Mouse (Mus musculus): ENCODE measurements around the gene B230307C23Rik. TPM values are rescaled to one million over a fixed set of nuclear protein-coding genes. Genes with fewer than 3 reads are reported as not detected.
"Not testable (repeated sequence)": the region's sequence is repeated elsewhere in the genome, so short reads cannot be mapped to it uniquely, and the experiment has no call there.

Gene B230307C23Rik
- total RNA-seq, 1 experiment = 42.0 TPM

DNA sequence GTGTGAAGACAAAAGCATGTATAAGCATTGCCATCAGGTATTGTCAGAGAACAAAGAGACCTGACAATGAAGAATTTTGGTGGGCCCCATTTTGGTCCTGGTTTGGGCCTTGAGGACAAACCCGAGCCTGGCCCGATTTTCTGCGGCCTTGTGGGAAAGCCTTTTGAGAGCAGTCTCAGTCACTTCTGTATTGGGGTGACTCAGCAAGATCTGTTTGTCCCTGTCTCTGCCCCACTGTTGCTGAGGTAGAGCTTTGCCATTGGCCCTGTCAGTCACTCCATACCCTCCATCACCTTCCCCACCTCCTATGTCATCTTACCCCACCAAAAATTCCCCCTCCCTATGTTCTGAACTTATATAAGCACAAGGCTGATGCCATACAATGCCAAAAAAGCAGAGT, 19.4 kb upstream of the B230307C23Rik start:
- H3K4me1 ChIP-seq (ENCODE audit: control insufficient read depth in 2 of 2, insufficient read depth in 2 of 2, low read length in 2 of 2, poor library complexity in 1 of 2) = no peaks in the 10 kb centered on the region
- H3K9ac ChIP-seq (ENCODE audit: insufficient read depth, low read depth, low read length, poor library complexity, severe bottlenecking) = no peak overlapping the region
- no peak for TF ChIP-seq HCFC1 (IDR thresholded peaks at IDR 0.05; ENCODE audit: borderline replicate concordance, insufficient read depth, low read length)
- no peak for TF ChIP-seq MAFK (IDR thresholded peaks at IDR 0.05; ENCODE audit: insufficient read depth, low read depth, low read length)
- no peak for TF ChIP-seq ZNF384 (IDR thresholded peaks at IDR 0.05; ENCODE audit: low read depth, low read length)
- TF ChIP-seq CHD2 (IDR thresholded peaks at IDR 0.05; ENCODE audit: low read depth, low read length) = no peak
- no peak for TF ChIP-seq ZC3H11A (IDR thresholded peaks at IDR 0.05; ENCODE audit: borderline replicate concordance, low read depth, low read length)
- no peak overlapping the region for H3K27ac ChIP-seq (ENCODE audit: insufficient read depth, low read depth, low read length, poor library complexity, severe bottlenecking)
- in situ Hi-C loops (cut with MboI; ENCODE audit: low sequenced_read_pairs in 2 of 2, unreplicated experiment in 2 of 2) = no loop called here
- no peaks in the 10 kb centered on the region for H3K9me3 ChIP-seq (ENCODE audit: control insufficient read depth, insufficient read depth, low read depth, low read length)
- no peak for DNase-seq (ENCODE audit: low read depth, low spot score)
- no peaks in the 10 kb centered on the region for H3K36me3 ChIP-seq (ENCODE audit: control insufficient read depth, insufficient read depth, low read length, poor library complexity, severe bottlenecking)
- no peak overlapping the region for H3K4me3 ChIP-seq (ENCODE audit: insufficient read depth in 1 of 2, low read depth in 1 of 2, low read length in 2 of 2, poor library complexity in 1 of 2, severe bottlenecking in 1 of 2)

- in situ Hi-C loops (cut with MboI; ENCODE audit: low sequenced_read_pairs in 2 of 2, unreplicated experiment in 2 of 2) = no loop called here
- Histone ChIP-seq H3K9me3 (ENCODE audit: control insufficient read depth, insufficient read depth, low read depth, low read length) (no peaks in the 10 kb centered on the region), H3K4me3 (ENCODE audit: insufficient read depth in 1 of 2, low read depth in 1 of 2, low read length in 2 of 2, poor library complexity in 1 of 2, severe bottlenecking in 1 of 2) (no peak overlapping the region), H3K9ac (ENCODE audit: insufficient read depth, low read depth, low read length, poor library complexity, severe bottlenecking) (no peak overlapping the region), H3K27ac (ENCODE audit: insufficient read depth, low read depth, low read length, poor library complexity, severe bottlenecking) (no peak overlapping the region), H3K36me3 (ENCODE audit: control insufficient read depth, insufficient read depth, low read length, poor library complexity, severe bottlenecking) (no peaks in the 10 kb centered on the region), H3K4me1 (ENCODE audit: control insufficient read depth in 2 of 2, insufficient read depth in 2 of 2, low read length in 2 of 2, poor library complexity in 1 of 2) (no peaks in the 10 kb centered on the region)
- TF ChIP-seq CHD2 (IDR thresholded peaks at IDR 0.05; ENCODE audit: low read depth, low read length) (no peak), MAFK (IDR thresholded peaks at IDR 0.05; ENCODE audit: insufficient read depth, low read depth, low read length) (no peak), HCFC1 (IDR thresholded peaks at IDR 0.05; ENCODE audit: borderline replicate concordance, insufficient read depth, low read length) (no peak), ZNF384 (IDR thresholded peaks at IDR 0.05; ENCODE audit: low read depth, low read length) (no peak), ZC3H11A (IDR thresholded peaks at IDR 0.05; ENCODE audit: borderline replicate concordance, low read depth, low read length) (no peak)
- DNase-seq (ENCODE audit: low read depth, low spot score) = no peak
These were observed 15.8 kb upstream of the B230307C23Rik start for GRCm38 (mm10) chr16:97981362-97981761.

DNA sequence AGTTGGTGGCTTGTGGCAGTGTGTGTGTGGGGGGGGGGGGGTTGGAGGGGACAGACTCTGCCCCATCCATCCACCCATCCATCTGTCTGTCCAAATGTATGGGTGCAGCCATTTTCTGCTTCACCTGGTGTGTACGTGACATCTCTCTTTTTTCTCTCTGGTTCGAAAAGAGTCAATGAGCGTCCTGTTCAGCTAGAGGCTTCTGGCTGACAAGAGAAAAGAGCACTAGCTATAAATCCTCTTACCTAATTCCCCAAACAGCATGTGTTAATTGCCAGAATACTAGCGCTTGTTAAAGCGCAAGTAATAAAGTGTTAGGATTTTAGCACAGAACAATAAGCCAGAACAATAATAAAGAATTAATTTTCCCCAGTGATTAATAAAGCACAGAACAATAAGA, 12.5 kb upstream of the B230307C23Rik start:
- H3K9ac ChIP-seq (ENCODE audit: insufficient read depth, low read depth, low read length, poor library complexity, severe bottlenecking) = no peak overlapping the region
- no peak overlapping the region for H3K4me3 ChIP-seq (ENCODE audit: insufficient read depth in 1 of 2, low read depth in 1 of 2, low read length in 2 of 2, poor library complexity in 1 of 2, severe bottlenecking in 1 of 2)
- no peak for DNase-seq (ENCODE audit: low read depth, low spot score)
- in situ Hi-C loops (cut with MboI; ENCODE audit: low sequenced_read_pairs in 2 of 2, unreplicated experiment in 2 of 2) = no loop called here
- H3K36me3 ChIP-seq (ENCODE audit: control insufficient read depth, insufficient read depth, low read length, poor library complexity, severe bottlenecking) = no peaks in the 10 kb centered on the region
- TF ChIP-seq HCFC1 (IDR thresholded peaks at IDR 0.05; ENCODE audit: borderline replicate concordance, insufficient read depth, low read length) = no peak
- no peak for TF ChIP-seq ZNF384 (IDR thresholded peaks at IDR 0.05; ENCODE audit: low read depth, low read length)
- no peak for TF ChIP-seq CHD2 (IDR thresholded peaks at IDR 0.05; ENCODE audit: low read depth, low read length)
- no peak for TF ChIP-seq ZC3H11A (IDR thresholded peaks at IDR 0.05; ENCODE audit: borderline replicate concordance, low read depth, low read length)
- TF ChIP-seq MAFK (IDR thresholded peaks at IDR 0.05; ENCODE audit: insufficient read depth, low read depth, low read length) = no peak
- H3K4me1 ChIP-seq (ENCODE audit: control insufficient read depth in 2 of 2, insufficient read depth in 2 of 2, low read length in 2 of 2, poor library complexity in 1 of 2) = no peaks in the 10 kb centered on the region
- H3K9me3 ChIP-seq (ENCODE audit: control insufficient read depth, insufficient read depth, low read depth, low read length) = no peaks in the 10 kb centered on the region
- H3K27ac ChIP-seq (ENCODE audit: insufficient read depth, low read depth, low read length, poor library complexity, severe bottlenecking) = no peak overlapping the region

- TF ChIP-seq ZC3H11A (IDR thresholded peaks at IDR 0.05; ENCODE audit: borderline replicate concordance, low read depth, low read length) (no peak), ZNF384 (IDR thresholded peaks at IDR 0.05; ENCODE audit: low read depth, low read length) (no peak), HCFC1 (IDR thresholded peaks at IDR 0.05; ENCODE audit: borderline replicate concordance, insufficient read depth, low read length) (no peak), CHD2 (IDR thresholded peaks at IDR 0.05; ENCODE audit: low read depth, low read length) (no peak), MAFK (IDR thresholded peaks at IDR 0.05; ENCODE audit: insufficient read depth, low read depth, low read length) (no peak)
- H3K27ac ChIP-seq (ENCODE audit: insufficient read depth, low read depth, low read length, poor library complexity, severe bottlenecking) = no peak overlapping the region
- no peak overlapping the region for H3K4me3 ChIP-seq (ENCODE audit: insufficient read depth in 1 of 2, low read depth in 1 of 2, low read length in 2 of 2, poor library complexity in 1 of 2, severe bottlenecking in 1 of 2)
- DNase-seq (ENCODE audit: low read depth, low spot score) = no peak
- no peaks in the 10 kb centered on the region for H3K36me3 ChIP-seq (ENCODE audit: control insufficient read depth, insufficient read depth, low read length, poor library complexity, severe bottlenecking)
- no peak overlapping the region for H3K9ac ChIP-seq (ENCODE audit: insufficient read depth, low read depth, low read length, poor library complexity, severe bottlenecking)
- no peaks in the 10 kb centered on the region for H3K9me3 ChIP-seq (ENCODE audit: control insufficient read depth, insufficient read depth, low read depth, low read length)
- H3K4me1 ChIP-seq (ENCODE audit: control insufficient read depth in 2 of 2, insufficient read depth in 2 of 2, low read length in 2 of 2, poor library complexity in 1 of 2) = peaks cover 2 to 6% of the 10 kb centered on the region in 2 experiments; a peak in 1 of 4 replicates
- in situ Hi-C loops (cut with MboI; ENCODE audit: low sequenced_read_pairs in 2 of 2, unreplicated experiment in 2 of 2) = no loop called here
These were observed 5.6 kb upstream of the B230307C23Rik start for GRCm38 (mm10) chr16:97991517-97991916.

- H3K4me3 ChIP-seq (ENCODE audit: insufficient read depth in 1 of 2, low read depth in 1 of 2, low read length in 2 of 2, poor library complexity in 1 of 2, severe bottlenecking in 1 of 2); H3K9ac ChIP-seq (ENCODE audit: insufficient read depth, low read depth, low read length, poor library complexity, severe bottlenecking); in situ Hi-C loops (cut with MboI; ENCODE audit: low sequenced_read_pairs in 2 of 2, unreplicated experiment in 2 of 2); H3K27ac ChIP-seq (ENCODE audit: insufficient read depth, low read depth, low read length, poor library complexity, severe bottlenecking); H3K36me3 ChIP-seq (ENCODE audit: control insufficient read depth, insufficient read depth, low read length, poor library complexity, severe bottlenecking); DNase-seq (ENCODE audit: low read depth, low spot score); H3K9me3 ChIP-seq (ENCODE audit: control insufficient read depth, insufficient read depth, low read depth, low read length); H3K4me1 ChIP-seq (ENCODE audit: control insufficient read depth in 2 of 2, insufficient read depth in 2 of 2, low read length in 2 of 2, poor library complexity in 1 of 2): not testable (repeated sequence)
These were observed 4.6 kb upstream of the B230307C23Rik start for GRCm38 (mm10) chr16:97992477-97992876.
